Mouse (Mus musculus): ENCODE results near the gene Zc3h13.

GRCm38 (mm10) chr14:75242087-75242486 lies 42.1 kb upstream of the Zc3h13 start, which contains the start of gene Cpb2:
- TF ChIP-seq CTCF (IDR thresholded peaks at IDR 0.05; ENCODE audit: control insufficient read depth, insufficient read depth, insufficient replicate concordance, low read depth, low read length) (no peak), POLR2A (IDR thresholded peaks at IDR 0.05; ENCODE audit: control insufficient read depth, low read depth, low read length) (no peak)

Measured in testis, adult 2 months (tissue).